Mouse (Mus musculus) lung, adult 2 months (tissue): Measurements from ENCODE around the gene Smarcd3.

Source experiments
- CTCF ChIP-seq: fragments of 200-500 bp; IDR thresholded peaks from 2 replicates; pipeline ENCODE4 v1.5.1; 2011; ENCODE audit warnings: mild to moderate bottlenecking, low read length, control low read depth; ENCODE audit not compliant: insufficient read depth
- POLR2A ChIP-seq: fragments of 200-500 bp; IDR thresholded peaks from 2 replicates; pipeline ENCODE4 v1.6.1; 2011; ENCODE audit warnings: low read depth, mild to moderate bottlenecking, control low read depth, low read length, borderline replicate concordance; ENCODE audit errors: extremely low read depth

- TF ChIP-seq POLR2A (no peak), CTCF (no peak)
Observed at GRCm38 (mm10) chr5:24556709-24557108, 67.5 kb downstream of the Smarcd3 start, which contains the start of gene 4931409K22Rik.
